Mouse (Mus musculus) intestine, postnatal 0 days (tissue): ENCODE results near the gene Cldn3. TPM values are rescaled to one million over a fixed set of nuclear protein-coding genes. Genes with fewer than 3 reads are reported as not detected.

Source experiments
- ATAC-seq: fragments of 200-750 bp; cut with Nextera tagmentation; 2 replicates; pipeline ENCODE4 v1.8.0; 2017; ENCODE audit warnings: mild to moderate bottlenecking, moderate TSS enrichment, moderate library complexity
- H3K27ac ChIP-seq: fragments of 300-500 bp; sonication (generic); 2 replicates; pipeline ENCODE4 v1.5.1; 2014; ENCODE audit warnings: mild to moderate bottlenecking, low read depth, low read length, moderate library complexity
- H3K27me3 ChIP-seq: fragments of 300-500 bp; sonication (generic); replicated peaks from 2 replicates; pipeline ENCODE4 v1.6.1; 2014; ENCODE audit warnings: low read length, mixed read lengths; ENCODE audit not compliant: control insufficient read depth, insufficient read depth
- H3K36me3 ChIP-seq: fragments of 300-500 bp; sonication (generic); 2 replicates; pipeline ENCODE4 v1.6.1; 2014; ENCODE audit warnings: mild to moderate bottlenecking, moderate library complexity; ENCODE audit not compliant: control insufficient read depth, insufficient read depth
- H3K4me1 ChIP-seq: fragments of 300-500 bp; sonication (generic); replicated peaks from 2 replicates; pipeline ENCODE4 v1.6.1; 2014; ENCODE audit warnings: antibody characterized with exemption, low read length, mixed read lengths; ENCODE audit not compliant: control insufficient read depth, insufficient read depth
- H3K4me2 ChIP-seq: fragments of 300-500 bp; sonication (generic); replicated peaks from 2 replicates; pipeline ENCODE4 v1.6.1; 2014; ENCODE audit warnings: low read depth, mild to moderate bottlenecking, moderate library complexity
- H3K4me3 ChIP-seq: fragments of 300-500 bp; sonication (generic); 2 replicates; pipeline ENCODE4 v1.5.1; 2014; ENCODE audit warnings: low read depth, low read length
- H3K9ac ChIP-seq: fragments of 300-500 bp; sonication (generic); 2 replicates; pipeline ENCODE4 v1.6.1; 2014; ENCODE audit warnings: mild to moderate bottlenecking, low read depth, low read length
- H3K9me3 ChIP-seq: fragments of 300-500 bp; sonication (generic); 2 replicates; pipeline ENCODE4 v1.6.1; 2016; ENCODE audit warnings: mixed run types; ENCODE audit not compliant: control insufficient read depth
- CTCF ChIP-seq: sonication (generic); IDR thresholded peaks from 2 replicates; pipeline ENCODE4 v1.5.1; 2016; ENCODE audit warnings: low read depth, mild to moderate bottlenecking, control low read depth, antibody characterized with exemption, moderate library complexity
- WGBS: fragments of 180-500 bp; shearing (Covaris S2); extraction: QIAGEN DNeasy Blood & Tissue Kit; methylation state at CpG from one replicate; pipeline ENCODE4 v1.1.7; 2014; 5-methylcytosine and 5-hydroxymethylcytosine counted together
- polyA plus RNA-seq: library from polyadenylated mRNA; unstranded; fragments of >200 nt; fragmentation: Nextera tagmentation; extraction: Ambion mirVana; gene quantifications from 2 replicates; pipeline ENCODE4 v1.2.1, GENCODE M21; 2015

Cldn3 gene
- polyA plus RNA-seq, 1 experiment from 2014 or later: 116 TPM

DNA sequence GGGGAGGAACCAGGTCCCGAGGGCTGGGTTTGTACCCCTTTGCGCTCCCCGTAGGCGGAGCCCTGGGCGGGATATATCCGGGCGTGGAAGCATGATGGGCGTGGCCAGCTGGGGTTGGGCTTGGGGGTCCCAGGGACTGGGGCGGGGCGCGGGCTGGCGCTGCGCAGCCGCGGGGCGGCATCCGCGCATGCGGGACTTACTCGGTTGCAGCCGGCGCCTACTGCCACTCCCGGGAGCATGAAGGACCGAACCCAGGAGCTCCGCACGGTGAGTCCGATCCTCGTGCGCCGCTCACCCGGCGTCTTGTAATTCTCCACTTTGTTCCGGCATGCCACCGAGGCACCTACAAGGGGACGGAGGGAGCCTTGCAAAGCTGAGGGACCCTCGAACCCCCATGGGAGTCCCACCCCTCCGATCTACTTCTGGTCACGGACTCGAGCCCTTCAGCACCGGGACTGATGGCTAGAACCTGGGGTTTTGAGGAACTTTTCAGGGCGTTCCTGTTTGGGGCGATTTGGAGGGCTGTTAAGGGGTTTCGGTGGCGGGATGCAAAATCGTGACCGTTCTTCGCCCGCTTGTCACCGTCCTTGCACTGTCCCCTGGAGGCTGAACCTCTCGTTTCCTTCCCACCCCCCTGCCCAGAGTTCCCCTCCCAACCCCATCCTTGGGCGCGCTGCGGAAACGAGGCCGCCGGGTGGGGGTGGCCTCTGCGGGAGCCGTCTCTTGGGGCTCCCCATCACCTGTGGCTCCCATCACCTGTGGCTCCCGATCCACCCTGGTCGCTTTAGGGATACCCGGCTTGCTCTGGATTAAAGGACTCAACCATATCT lies 37.5 kb downstream of the Cldn3 start, which contains the start of gene Stx1a:
Stx1a (plus strand) TSS at position 139 of the 830 bp plus-strand sequence.
- TF ChIP-seq CTCF: no peak
- Histone ChIP-seq H3K36me3 (no peaks in the 10 kb centered on the region), H3K4me1 (0 out of 2 replicates have a peak, but pooled peaks cover 5% of the 10 kb centered on the region), H3K9ac (peak within 1 kb of the TSS; percentile 55), H3K9me3 (no peaks in the 10 kb centered on the region), H3K4me3 (peak within 1 kb of the TSS; percentile 60), H3K4me2 (peak within 1 kb of the TSS; percentile 89), H3K27ac (no peak within 1 kb of the TSS), H3K27me3 (no peaks in the 10 kb centered on the region)
- WGBS: under 1% methylated on average over 61 of the region's 61 CpGs
- ATAC-seq: peak; percentile 78

DNA sequence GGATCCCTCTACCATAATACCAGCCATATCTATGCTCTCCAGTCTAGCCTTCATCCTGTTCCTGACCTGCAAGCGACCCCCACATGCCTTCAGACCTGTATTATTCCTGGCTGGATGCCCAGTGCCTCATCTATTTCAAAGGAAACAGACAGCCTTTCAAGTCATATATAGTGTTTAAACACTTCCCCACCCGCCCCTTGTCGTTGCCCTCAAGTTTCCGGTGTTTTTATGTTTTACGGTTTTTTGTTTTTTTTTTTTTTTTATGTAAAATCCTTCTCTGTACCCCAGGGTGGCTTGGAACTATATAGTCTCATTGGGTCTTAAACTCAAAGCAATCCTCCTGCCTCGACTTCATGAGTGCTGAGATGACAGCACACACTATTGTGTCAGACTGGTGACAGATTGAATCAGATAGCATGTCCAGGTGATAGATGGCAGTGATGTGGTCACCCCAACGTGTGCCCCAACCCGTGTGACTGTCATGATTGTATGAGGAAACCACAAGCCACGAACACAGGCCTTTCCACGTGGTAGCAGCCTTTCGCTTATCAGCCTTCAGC lies 38.7 kb downstream of the Cldn3 start:
- no peak overlapping the region for H3K27ac ChIP-seq
- no peaks in the 10 kb centered on the region for H3K27me3 ChIP-seq
- TF ChIP-seq CTCF: no peak
- no peaks in the 10 kb centered on the region for H3K36me3 ChIP-seq
- no peak for ATAC-seq
- 37% methylated on average over 11 of the region's 11 CpGs for WGBS
- no peak overlapping the region for H3K9ac ChIP-seq
- 0 out of 2 replicates have a peak, but pooled peaks cover 11% of the 10 kb centered on the region for H3K4me1 ChIP-seq
- peak overlapping the region; percentile 89 for H3K4me2 ChIP-seq
- no peaks in the 10 kb centered on the region for H3K9me3 ChIP-seq
- H3K4me3 ChIP-seq: no peak overlapping the region

GRCm38 (mm10) chr5:135025899-135026298 lies 39.9 kb downstream of the Cldn3 start:
- no peak for ATAC-seq
- Histone ChIP-seq H3K4me1 (0 out of 2 replicates have a peak, but pooled peaks cover 11% of the 10 kb centered on the region), H3K27me3 (no peaks in the 10 kb centered on the region), H3K9ac (no peak overlapping the region), H3K9me3 (no peaks in the 10 kb centered on the region), H3K4me2 (peak overlapping the region; percentile 27), H3K4me3 (no peak overlapping the region), H3K27ac (no peak overlapping the region), H3K36me3 (no peaks in the 10 kb centered on the region)
- TF ChIP-seq CTCF: peak; percentile 21
- 13% methylated on average over 7 of the region's 7 CpGs for WGBS

GRCm38 (mm10) chr5:135029007-135029854 lies 43.2 kb downstream of the Cldn3 start:
- ATAC-seq: 0 out of 2 replicates have a peak, but pooled peaks have one; percentile 14
- 43% methylated on average over 18 of the region's 18 CpGs for WGBS
- H3K4me3 ChIP-seq: peak overlapping the region; percentile 2; the same call in 1 of the 2 replicates
- TF ChIP-seq CTCF: no peak
- 0 out of 2 replicates have a peak, but pooled peaks cover 11% of the 10 kb centered on the region for H3K4me1 ChIP-seq
- H3K27me3 ChIP-seq: no peaks in the 10 kb centered on the region
- no peak overlapping the region for H3K27ac ChIP-seq
- no peaks in the 10 kb centered on the region for H3K36me3 ChIP-seq
- H3K9ac ChIP-seq: 0 out of 2 replicates have a peak overlapping the region, but pooled peaks have one; percentile 27
- no peaks in the 10 kb centered on the region for H3K9me3 ChIP-seq
- H3K4me2 ChIP-seq: peak overlapping the region; percentile 44

- no peak overlapping the region for H3K27ac ChIP-seq
- no peak overlapping the region for H3K4me2 ChIP-seq
- TF ChIP-seq CTCF: no peak
- no peak for ATAC-seq
- no peak overlapping the region for H3K9ac ChIP-seq
- H3K27me3 ChIP-seq: no peaks in the 10 kb centered on the region
- WGBS: 80% methylated on average over 5 of the region's 5 CpGs
- H3K4me3 ChIP-seq: no peak overlapping the region
- H3K4me1 ChIP-seq: 0 out of 2 replicates have a peak, but pooled peaks cover 6% of the 10 kb centered on the region
- H3K36me3 ChIP-seq: peaks cover 6% of the 10 kb centered on the region
- no peaks in the 10 kb centered on the region for H3K9me3 ChIP-seq
Observed at GRCm38 (mm10) chr5:135032581-135032980, 46.6 kb downstream of the Cldn3 start.
